Mouse (Mus musculus) cerebellum, adult (tissue): ENCODE data around the gene Rtn4ip1.

Source experiments
- ATAC-seq: cut with Nextera tagmentation; 2 replicates; pipeline ENCODE4 v1.9.2; 2017; ENCODE audit warnings: mild to moderate bottlenecking, moderate library complexity, mixed read lengths; ENCODE audit not compliant: insufficient number of reproducible peaks, low FRiP score, low TSS enrichment

The Rtn4ip1 gene

GRCm38 (mm10) chr10:43998503-43999082, 97.0 kb downstream of the Rtn4ip1 start:
- no peak for ATAC-seq

DNA sequence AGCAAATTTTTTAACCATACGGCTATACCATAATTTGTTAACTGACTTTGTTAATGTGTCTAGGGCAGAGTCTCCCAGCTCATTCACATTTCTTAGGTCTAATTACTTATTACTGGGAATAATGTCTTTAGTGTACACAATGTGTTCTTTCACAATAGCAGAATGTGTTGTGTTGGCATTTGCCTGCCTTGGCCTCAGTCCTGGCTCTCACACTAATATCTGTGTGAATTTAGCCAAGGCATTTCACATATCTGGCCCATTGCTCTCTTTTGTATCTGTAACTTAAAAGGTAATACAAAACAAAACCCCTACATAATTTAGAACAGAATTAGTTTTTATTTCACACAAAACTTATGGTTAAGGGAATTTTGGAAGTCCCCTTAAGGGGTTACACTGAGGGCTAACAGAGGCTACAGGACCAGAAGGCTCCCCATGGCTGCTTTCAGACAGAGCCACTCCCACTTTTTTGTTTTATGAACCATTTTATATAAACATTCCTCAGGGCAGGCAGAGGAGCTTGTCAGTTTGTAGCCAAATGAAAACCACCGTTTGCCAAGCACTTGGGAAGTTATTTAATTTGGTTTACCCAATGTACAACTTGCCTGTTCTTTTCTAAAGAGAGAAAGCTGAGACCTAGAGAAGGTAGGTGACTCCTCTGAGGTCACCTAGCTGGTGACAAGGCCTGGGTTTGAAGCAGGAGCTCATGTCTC, 98.7 kb downstream of the Rtn4ip1 start:
- no peak for ATAC-seq

DNA sequence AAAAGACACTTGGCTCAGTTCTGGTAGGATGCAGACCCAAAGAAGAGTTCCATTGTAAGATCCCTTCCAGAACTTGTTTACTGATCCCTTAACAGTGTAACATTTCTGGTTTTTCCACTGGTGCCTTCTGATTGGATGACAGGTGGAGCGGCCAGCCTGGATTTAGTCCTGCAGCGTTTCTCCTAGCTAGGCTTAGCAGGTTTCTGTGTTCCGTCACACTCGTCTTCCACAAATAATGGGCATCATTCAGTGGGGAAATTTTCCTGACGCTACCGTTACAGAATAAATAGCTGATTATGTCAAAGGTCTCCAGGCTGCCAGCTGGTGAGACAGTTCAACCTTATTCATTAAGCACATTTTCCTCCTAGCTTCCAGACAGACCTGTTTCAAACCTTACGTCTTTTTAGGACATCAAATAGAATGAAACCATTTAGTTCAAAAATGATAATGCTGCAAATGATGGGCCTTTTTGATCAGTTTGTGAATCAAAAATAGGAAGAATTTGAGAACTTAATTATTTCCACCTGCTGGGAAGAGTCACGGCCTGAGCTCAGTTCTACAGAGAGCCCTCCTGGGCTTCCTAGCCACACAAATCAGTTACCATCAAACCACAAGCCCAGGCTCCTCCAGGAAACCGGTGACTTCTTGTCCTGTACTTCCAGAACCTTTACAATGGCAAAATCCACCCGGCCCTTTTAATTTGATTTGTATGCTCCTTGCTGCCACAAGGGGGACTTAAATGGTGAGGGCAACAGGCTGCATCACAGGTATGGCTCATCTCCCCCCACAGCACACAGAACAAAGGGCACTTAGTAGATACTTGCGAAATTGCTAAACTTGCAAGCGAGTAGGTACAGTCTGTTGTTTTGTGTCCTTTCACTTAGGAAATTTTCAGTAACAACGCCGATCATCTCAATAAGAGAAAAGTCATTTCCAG, 100.7 kb downstream of the Rtn4ip1 start:
- no peak for ATAC-seq

- no peak for ATAC-seq
Observed at GRCm38 (mm10) chr10:44002995-44003524, 101.5 kb downstream of the Rtn4ip1 start.

DNA sequence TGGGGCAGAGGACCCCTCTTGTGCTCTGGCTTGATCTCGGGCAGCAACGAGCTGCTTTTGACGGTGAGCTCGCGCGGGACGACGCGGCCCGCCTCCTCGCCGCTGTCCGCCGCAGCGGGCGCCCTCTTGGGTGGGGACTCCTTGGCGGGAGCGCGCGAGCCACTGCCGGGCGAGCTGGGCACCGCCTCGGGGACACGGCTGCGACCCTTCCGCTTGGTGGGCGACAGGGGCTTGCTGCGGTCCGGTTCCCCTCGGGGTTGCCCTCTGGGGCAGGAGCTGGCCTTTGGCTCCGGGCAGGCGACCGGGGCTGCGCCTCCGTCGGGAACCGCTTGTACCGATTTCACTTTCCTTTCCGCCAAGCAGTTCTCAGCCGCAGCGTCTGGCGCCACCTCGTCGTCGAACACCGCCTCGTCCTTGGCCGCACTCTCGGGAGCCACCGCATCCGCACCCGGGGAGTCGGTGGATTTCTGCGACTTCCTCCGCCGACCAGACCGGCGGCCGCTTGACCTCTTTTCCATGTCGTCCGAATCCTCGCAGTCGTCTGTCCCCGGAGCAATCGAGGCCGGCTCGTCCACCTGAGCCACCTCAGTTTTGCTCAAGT, 102.0 kb downstream of the Rtn4ip1 start:
- no peak for ATAC-seq

- ATAC-seq: no peak
Observed at GRCm38 (mm10) chr10:44004221-44004751, 102.7 kb downstream of the Rtn4ip1 start.

GRCm38 (mm10) chr10:44005677-44006641, 104.4 kb downstream of the Rtn4ip1 start:
- no peak for ATAC-seq
